Mouse (Mus musculus) c-Kit-positive CD71-positive TER-119-positive erythroid progenitor cells, embryonic 14.5 days (primary cell): ENCODE data around the gene Pex7.
"Not testable (repeated sequence)": the region's sequence is repeated elsewhere in the genome, so short reads cannot be mapped to it uniquely, and the experiment has no call there.

Experiments
- DNase-seq: peaks from one replicate; pipeline ENCODE4 v3.0.0-alpha.2; 2013; ENCODE audit warnings: low spot score

The Pex7 gene

GRCm38 (mm10) chr10:19933511-19934383 lies 26.3 kb upstream of the Pex7 start:
- no peak for DNase-seq

GRCm38 (mm10) chr10:19932986-19933385 lies 25.5 kb upstream of the Pex7 start:
- no peak for DNase-seq

- DNase-seq: no peak
These were observed 20.7 kb upstream of the Pex7 start for GRCm38 (mm10) chr10:19928205-19928604.

GRCm38 (mm10) chr10:19926391-19926897 lies 19.0 kb upstream of the Pex7 start:
- DNase-seq: not testable (repeated sequence)

- DNase-seq: no peak
These were observed 16.8 kb upstream of the Pex7 start for GRCm38 (mm10) chr10:19924256-19924655.

- DNase-seq: no peak
These were observed 14.9 kb upstream of the Pex7 start for GRCm38 (mm10) chr10:19922410-19922809.

GRCm38 (mm10) chr10:19915301-19915700 lies 7.8 kb upstream of the Pex7 start:
- no peak for DNase-seq

GRCm38 (mm10) chr10:19913806-19914205 lies 6.3 kb upstream of the Pex7 start:
- DNase-seq: no peak

- DNase-seq: no peak
These were observed 4.1 kb upstream of the Pex7 start for GRCm38 (mm10) chr10:19911583-19911982.

GRCm38 (mm10) chr10:19910516-19910915 lies 3.0 kb upstream of the Pex7 start:
- DNase-seq: no peak

GRCm38 (mm10) chr10:19908076-19908475 lies 587 bp upstream of the Pex7 start:
- DNase-seq: no peak

GRCm38 (mm10) chr10:19904077-19904820 lies 3.2 kb downstream of the Pex7 start:
- no peak for DNase-seq

- DNase-seq: no peak
These were observed 5.5 kb downstream of the Pex7 start for GRCm38 (mm10) chr10:19901992-19902391.

- no peak for DNase-seq
These were observed 7.3 kb downstream of the Pex7 start for GRCm38 (mm10) chr10:19900191-19900590.

- peak; percentile 40 for DNase-seq
These were observed 13.5 kb downstream of the Pex7 start for GRCm38 (mm10) chr10:19893976-19894375.

- DNase-seq: no peak
These were observed 14.3 kb downstream of the Pex7 start for GRCm38 (mm10) chr10:19893146-19893545.

- no peak for DNase-seq
These were observed 15.8 kb downstream of the Pex7 start for GRCm38 (mm10) chr10:19891686-19892085.

GRCm38 (mm10) chr10:19889908-19890307 lies 17.6 kb downstream of the Pex7 start:
- no peak for DNase-seq

- DNase-seq: peak; percentile 15
These were observed 21.2 kb downstream of the Pex7 start for GRCm38 (mm10) chr10:19886249-19886648.

- no peak for DNase-seq
These were observed 23.1 kb downstream of the Pex7 start for GRCm38 (mm10) chr10:19884409-19884808.

- no peak for DNase-seq
These were observed 27.1 kb downstream of the Pex7 start for GRCm38 (mm10) chr10:19880437-19880836.

GRCm38 (mm10) chr10:19879161-19879560 lies 28.3 kb downstream of the Pex7 start:
- DNase-seq: no peak

GRCm38 (mm10) chr10:19877679-19878078 lies 29.8 kb downstream of the Pex7 start:
- DNase-seq: no peak
